Mouse (Mus musculus): ENCODE data around the gene Zfp934. TPM values are rescaled to one million over a fixed set of nuclear protein-coding genes. Genes with fewer than 3 reads are reported as not detected.

Gene Zfp934
- polyA plus RNA-seq (2014; fragmentation: Illumina TruSeq; extraction: RNeasy Lipid Tissue Mini Kit (QIAGEN cat#74804); ENCODE audit: low read depth, low replicate concordance) = 18.5 TPM

GRCm38 (mm10) chr13:62571099-62571498, at the start of gene Zfp934:
TSS of gene Zfp934 (minus strand) at chr13:62571199.

GRCm38 (mm10) chr13:62558189-62559110, 12.5 kb downstream of the Zfp934 start, which contains the start of gene Zfp935:
TSS of gene Zfp935 (minus strand) at chr13:62558511.

GRCm38 (mm10) chr13:62466424-62467334, 104.3 kb downstream of the Zfp934 start, which contains the start of gene Gm49359:
TSS of gene Gm49359 (minus strand) at chr13:62466832.

Other genes starting within 250 kb of the Zfp934 start
- gene Gm3604, start 188.0 kb downstream of the Zfp934 start, polyA plus RNA-seq (2014; fragmentation: Illumina TruSeq; extraction: RNeasy Lipid Tissue Mini Kit (QIAGEN cat#74804); ENCODE audit: low read depth, low replicate concordance) = 11.9 TPM
- 39.5 TPM for gene Gm49359, start 104.4 kb downstream of the Zfp934 start, polyA plus RNA-seq (2014; fragmentation: Illumina TruSeq; extraction: RNeasy Lipid Tissue Mini Kit (QIAGEN cat#74804); ENCODE audit: low read depth, low replicate concordance)
- 14.1 TPM for gene Zfp935, start 12.7 kb downstream of the Zfp934 start, polyA plus RNA-seq (2014; fragmentation: Illumina TruSeq; extraction: RNeasy Lipid Tissue Mini Kit (QIAGEN cat#74804); ENCODE audit: low read depth, low replicate concordance)
- 5.2 TPM for gene 6720489N17Rik, start 53.0 kb upstream of the Zfp934 start, polyA plus RNA-seq (2014; fragmentation: Illumina TruSeq; extraction: RNeasy Lipid Tissue Mini Kit (QIAGEN cat#74804); ENCODE audit: low read depth, low replicate concordance)
- 25.7 TPM for gene Platr25, start 189.5 kb upstream of the Zfp934 start, polyA plus RNA-seq (2014; fragmentation: Illumina TruSeq; extraction: RNeasy Lipid Tissue Mini Kit (QIAGEN cat#74804); ENCODE audit: low read depth, low replicate concordance)
- gene Gm5141, start 214.6 kb upstream of the Zfp934 start, polyA plus RNA-seq (2014; fragmentation: Illumina TruSeq; extraction: RNeasy Lipid Tissue Mini Kit (QIAGEN cat#74804); ENCODE audit: low read depth, low replicate concordance) = 9.2 TPM